Mouse (Mus musculus) brain, embryonic 14.5 days (tissue): ENCODE measurements around the gene 1110065P20Rik. TPM values are rescaled to one million over a fixed set of nuclear protein-coding genes. Genes with fewer than 3 reads are reported as not detected.

Experiments used
- DNase-seq: peaks from one replicate; pipeline ENCODE4 v3.0.0-alpha.2; 2011; ENCODE audit warnings: low read depth
- CTCF ChIP-seq: fragments of 200-500 bp; IDR thresholded peaks from 2 replicates; pipeline ENCODE4 v1.5.1; 2012; ENCODE audit warnings: inconsistent platforms, mild to moderate bottlenecking, moderate library complexity, borderline replicate concordance; ENCODE audit not compliant: insufficient read depth, insufficient read length; ENCODE audit errors: extremely low read depth
- POLR2A ChIP-seq: fragments of 200-500 bp; IDR thresholded peaks from 2 replicates; pipeline ENCODE4 v1.6.1; 2012; ENCODE audit warnings: mild to moderate bottlenecking, inconsistent platforms, borderline replicate concordance; ENCODE audit not compliant: poor library complexity, insufficient read depth, insufficient read length, severe bottlenecking; ENCODE audit errors: extremely low read depth
- polyA plus RNA-seq: library from polyadenylated mRNA; depleted of rRNA; stranded (reverse); fragments of >200 nt; gene quantifications from 2 replicates; pipeline ENCODE4 v1.2.3, GENCODE M21; 2012; rRNA removed

Gene 1110065P20Rik
- 71.3 and 98.0 TPM in 2 replicates for polyA plus RNA-seq

DNA sequence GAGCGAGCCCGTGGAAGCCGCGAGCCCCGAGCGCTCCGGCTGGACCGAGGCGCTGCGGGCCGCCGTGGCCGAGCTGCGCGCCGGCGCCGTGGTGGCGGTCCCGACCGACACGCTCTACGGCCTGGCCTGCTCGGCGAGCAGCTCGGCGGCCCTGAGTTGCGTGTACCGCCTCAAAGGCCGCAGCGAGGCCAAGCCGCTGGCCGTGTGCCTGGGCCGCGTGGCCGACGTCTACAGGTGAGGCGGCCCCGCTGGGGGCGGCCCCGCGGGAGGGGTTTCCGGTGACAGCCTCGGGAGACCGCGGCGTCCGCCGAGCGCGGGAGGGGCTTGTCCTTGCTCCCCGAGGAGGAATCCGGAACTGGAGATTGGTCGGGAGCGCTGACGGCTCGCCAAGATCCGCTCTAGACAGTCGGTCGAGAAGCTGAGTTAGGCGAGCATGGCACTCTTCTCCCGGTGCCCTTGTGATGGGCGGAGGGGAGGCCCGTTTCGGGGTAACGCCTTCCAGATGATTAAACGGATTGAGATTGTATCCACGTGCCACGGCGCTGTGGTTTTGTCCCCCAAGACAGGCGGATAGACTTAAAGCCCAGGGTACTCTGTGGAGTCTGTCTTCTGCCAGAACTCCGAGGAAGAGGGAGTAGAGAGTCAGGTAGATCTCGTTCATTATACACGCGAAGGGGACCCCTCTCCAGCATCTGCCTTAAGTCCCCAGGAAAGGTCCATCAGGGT, at the start of gene 1110065P20Rik:
Gene 1110065P20Rik, minus strand, starts transcription at position 264 of the 726 bp plus-strand sequence.
- TF ChIP-seq CTCF: no peak
- TF ChIP-seq POLR2A: no peak
- peak; percentile 67 for DNase-seq

DNA sequence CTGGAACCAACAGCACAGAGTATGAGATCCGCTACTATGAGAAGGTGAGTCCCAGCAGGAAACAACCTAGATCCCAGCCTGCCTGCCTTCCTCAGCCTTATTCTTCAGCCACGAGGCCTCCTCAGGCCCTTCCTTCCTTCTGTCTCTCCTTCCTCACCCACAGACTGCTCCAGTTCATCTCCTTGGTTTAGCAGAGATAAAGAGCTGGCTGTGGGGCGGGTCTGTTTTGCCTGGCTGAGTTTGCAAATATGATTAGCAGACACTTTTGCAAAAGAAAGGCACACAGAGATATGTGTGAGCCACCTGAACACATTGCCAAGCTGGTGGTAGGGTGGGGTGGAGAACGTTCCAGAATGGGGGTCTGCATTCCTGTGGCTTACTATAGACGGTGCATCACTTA, 48.9 kb upstream of the 1110065P20Rik start:
- TF ChIP-seq CTCF: no peak
- TF ChIP-seq POLR2A: no peak
- DNase-seq: no peak

DNA sequence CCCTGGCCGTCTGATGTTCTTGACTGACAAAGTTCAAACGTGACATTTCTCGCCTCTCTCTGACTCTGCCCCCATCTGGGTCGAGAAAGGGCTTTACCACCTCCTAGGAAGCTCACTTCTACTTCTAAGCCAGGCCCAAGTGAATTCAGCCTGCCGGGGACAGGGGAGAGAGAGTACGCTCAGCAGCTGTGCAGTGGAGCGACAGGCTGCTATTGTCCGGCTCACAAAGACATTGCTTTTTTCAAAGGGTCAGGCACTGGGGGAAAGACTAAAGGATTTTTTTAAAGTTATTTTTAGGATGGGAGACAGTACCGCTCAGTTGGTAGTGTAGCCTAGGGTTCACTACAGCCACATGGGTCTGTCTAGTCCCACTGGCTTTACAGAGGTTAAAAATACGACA, 47.4 kb upstream of the 1110065P20Rik start:
- peak; percentile 49 for DNase-seq
- no peak for TF ChIP-seq CTCF
- TF ChIP-seq POLR2A: no peak

DNA sequence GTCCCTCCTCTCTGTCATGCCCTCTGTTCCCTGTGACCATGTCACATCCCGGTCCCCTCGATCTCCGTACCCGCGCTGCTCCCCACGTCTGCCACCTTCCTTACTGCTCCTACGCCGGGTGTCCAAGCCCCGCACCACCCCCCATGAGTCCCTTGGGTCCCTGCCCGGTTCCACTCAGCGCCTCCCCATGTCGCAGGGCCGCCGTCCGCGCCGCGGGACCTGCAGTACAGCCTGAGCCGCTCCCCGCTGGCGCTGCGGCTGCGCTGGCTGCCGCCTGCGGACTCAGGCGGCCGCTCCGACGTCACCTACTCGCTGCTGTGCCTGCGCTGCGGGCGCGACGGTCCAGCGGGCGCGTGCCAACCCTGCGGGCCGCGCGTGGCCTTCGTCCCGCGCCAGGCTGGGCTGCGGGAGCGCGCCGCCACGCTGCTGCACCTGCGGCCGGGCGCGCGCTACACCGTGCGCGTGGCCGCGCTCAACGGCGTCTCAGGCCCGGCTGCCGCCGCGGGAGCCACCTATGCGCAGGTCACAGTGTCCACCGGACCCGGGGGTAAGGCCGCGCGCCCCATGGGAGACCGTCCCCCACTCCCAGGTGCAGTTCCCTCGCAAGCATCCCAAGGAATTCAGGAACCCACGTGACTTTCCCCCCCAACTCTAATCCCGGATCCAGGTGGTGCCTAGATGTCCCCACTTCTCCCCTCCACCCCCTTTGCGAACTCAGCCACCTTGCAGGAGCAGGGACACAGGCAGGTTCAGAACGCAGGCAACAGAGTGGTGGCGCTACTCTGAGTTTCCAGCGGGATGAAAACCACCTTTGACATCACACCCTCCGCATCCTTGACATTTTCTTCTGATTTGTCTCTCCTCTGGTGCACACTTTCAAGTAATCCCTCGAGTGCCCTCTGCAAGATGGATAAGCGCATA, 43.8 kb upstream of the 1110065P20Rik start:
- TF ChIP-seq POLR2A: no peak
- TF ChIP-seq CTCF: no peak
- DNase-seq: peak; percentile 73

DNA sequence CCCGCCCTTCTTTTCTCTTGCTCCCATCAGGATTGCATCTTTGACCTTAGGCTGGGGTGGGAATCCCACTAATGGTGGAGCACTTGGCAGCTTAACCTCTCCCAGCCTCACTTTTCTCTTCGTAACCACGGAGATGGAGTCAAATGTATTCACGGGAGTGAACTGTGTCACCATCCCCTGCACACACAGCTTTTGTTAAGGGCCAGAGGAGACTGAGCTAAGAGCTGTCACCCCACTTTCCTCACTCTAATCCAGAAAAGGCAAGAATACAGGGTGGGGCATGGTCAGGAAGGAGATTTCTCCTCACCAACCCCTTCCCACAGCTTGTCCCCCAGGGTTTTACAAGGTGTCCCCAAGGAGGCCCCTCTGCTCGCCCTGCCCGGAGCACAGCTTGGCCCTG, 42.8 kb upstream of the 1110065P20Rik start:
- peak; percentile 19 for DNase-seq
- TF ChIP-seq CTCF (no peak), POLR2A (no peak)

DNA sequence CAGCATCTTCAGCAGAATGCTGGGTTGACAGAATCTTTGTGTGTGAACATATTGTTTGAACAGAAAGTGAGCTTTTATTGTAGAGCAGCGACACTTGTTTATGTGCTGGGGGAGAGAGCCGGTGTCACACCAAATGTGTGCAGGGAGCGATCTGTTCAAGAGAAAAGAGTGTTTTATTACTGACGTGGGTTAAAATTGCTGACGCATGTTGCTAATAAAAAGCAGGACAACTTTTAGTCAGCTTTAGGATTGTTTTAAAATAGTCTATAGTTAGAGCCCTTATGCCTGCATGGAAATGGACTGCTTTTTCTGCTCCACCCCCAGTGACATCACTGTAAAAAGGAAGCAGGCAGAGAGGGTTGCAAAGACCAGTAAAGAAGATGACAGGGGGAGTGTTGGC, 39.8 kb upstream of the 1110065P20Rik start:
- TF ChIP-seq CTCF: no peak
- TF ChIP-seq POLR2A: no peak
- DNase-seq: no peak

DNA sequence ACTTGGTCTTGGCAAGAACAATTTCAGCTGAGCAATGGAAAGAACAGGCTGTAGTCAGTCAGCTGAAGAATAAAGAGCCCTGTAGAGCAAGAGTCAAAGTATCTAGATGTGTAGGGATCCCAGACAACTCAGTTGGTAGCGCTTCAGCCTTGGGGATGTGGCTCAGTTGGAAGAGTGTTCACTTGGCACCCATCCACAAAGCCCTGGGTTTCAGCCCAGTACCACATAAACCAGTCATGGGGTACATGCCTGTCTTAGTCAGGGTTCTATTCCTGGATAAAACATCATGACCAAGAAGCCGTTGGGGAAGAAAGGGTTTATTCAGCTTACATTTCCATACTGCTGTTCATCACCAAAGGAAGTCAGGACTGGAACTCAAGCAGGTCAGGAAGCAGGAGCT, 38.9 kb upstream of the 1110065P20Rik start:
- no peak for DNase-seq
- TF ChIP-seq CTCF: no peak
- TF ChIP-seq POLR2A: no peak

DNA sequence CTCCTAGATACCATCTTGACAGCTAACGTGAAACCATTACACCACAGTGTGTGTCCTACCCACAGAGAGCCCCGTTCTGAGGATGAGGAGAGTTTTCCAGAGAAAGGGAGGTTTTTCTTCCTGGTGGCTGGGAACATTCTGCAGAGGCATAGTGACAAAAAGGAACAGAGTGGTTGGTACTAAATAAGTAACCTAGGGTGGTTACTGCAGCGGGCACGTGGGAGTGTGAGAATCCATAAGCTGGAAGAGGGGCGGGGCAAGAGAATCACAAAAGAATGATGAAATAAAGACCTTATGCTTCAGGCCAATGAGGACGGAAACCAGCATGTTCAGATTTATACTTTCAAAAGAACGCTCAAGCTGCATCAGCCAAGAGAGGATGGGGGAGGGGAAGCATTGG, 37.7 kb upstream of the 1110065P20Rik start:
- no peak for TF ChIP-seq CTCF
- TF ChIP-seq POLR2A: no peak
- no peak for DNase-seq

DNA sequence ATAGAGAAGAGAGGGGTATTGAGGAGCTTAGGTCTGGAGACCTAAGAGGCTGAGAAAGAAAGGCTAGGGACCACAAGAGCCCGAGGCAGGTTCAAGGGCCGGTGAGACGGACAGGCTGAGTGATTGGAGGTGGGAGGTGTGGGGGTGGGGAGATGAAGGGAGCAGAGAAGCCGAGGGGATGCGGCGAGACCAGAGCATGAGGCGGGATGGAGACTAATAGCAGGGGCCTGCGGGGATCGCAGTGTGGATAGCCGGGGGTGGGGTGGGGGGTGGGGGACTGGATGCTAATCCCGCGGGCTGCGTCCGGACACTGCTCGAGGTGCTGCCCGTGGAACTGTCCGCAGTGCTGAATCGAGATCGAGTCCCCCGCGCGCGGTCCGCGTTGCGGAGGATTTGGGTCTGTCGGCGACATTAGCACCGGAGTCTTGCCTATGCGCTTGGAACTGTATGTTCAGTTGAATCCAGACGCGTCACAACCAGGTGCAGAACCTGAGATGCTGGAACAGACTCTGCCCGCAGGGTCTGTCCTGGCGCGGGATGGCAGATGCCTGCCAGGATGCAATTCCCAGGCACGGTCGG, 31.2 kb upstream of the 1110065P20Rik start:
- no peak for TF ChIP-seq CTCF
- TF ChIP-seq POLR2A: no peak
- no peak for DNase-seq

DNA sequence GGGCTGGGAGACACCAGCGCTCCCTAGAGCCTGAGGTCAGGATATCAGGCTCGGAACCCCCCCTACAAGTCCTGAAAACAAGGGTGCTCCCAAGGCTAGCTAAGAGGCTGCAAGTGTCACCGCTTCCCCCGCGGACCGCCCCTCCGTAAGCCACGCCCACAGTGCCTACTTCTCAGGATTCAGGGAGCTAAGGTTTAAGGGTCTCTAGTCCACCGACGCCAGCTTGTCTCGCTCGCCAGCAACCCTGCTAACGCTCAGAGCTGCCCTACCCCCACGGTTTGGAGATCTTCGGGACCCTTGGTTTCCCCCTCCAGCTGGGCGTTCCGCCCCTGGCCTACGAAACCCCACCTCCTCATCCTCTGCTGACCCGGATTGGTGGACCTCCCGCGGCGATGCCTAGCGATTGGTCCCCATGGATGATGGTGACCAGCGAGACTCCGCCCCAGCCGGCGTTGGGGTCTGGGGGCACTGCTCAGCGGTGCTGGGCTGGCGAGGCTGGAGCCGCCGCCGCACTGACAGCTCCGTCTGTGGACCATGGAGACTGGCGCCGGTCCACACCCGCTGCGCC, 30.4 kb upstream of the 1110065P20Rik start:
- TF ChIP-seq CTCF (no peak), POLR2A (peak; percentile 68; the same call in 1 of the 2 replicates)
- DNase-seq: peak; percentile 96

DNA sequence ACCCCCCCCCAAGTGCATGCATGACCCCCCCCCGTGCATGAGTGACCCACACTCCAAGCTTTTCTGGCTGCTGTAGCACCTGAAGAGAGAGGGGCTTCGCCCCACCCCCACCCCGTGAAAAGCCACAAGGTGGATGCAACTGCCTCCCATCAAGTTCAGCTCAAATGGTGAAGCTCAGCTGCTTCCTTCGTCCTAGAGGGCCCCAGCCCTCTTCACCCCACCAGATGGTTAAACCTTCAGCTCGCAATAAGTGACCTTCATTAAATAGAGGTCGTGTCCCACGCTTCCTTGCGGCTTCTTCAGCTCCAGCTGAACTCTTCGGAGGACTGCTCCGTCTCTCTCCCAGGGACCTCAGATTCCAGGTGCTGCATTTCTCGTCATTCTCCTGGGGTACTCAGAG, 29.6 kb upstream of the 1110065P20Rik start, which contains the start of gene Epha10:
Gene Epha10, plus strand, starts transcription at position 301 of the 400 bp plus-strand sequence.
- DNase-seq: no peak
- TF ChIP-seq POLR2A (no peak), CTCF (no peak)
